ENCODE assay signal across 21 mouse cellular contexts in the genomic region with DNA sequence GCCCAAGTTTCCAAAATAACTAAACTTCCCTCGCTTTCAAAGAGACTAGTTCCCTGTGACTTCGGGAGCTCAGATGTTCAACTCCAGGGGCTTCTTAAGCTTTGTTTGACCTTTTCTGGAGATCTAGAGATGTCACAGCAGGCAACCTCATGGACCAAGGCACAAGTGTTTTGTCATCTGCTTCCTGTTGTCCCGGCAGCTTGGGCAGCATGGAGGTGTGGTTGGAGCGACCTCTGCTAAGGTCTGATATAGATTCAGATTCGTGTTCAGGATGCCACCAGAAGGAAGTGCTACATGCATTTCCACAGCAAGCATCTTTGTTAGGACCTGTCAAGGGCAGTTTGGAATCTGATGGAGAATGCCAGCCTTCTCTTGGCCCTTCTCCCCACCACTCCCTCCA.
DNase-seq lines count a peak whose midpoint lies in the region; ATAC-seq and TF ChIP-seq lines count a peak whose summit lies in the region.
"Had no signal": no experiment of that assay in that cellular context is flagged by ENCODE, and none has a peak within 500 bp of the region (broad histone marks: within the 10 kb centered on the region; RNA-seq: fewer than 3 reads in every experiment).

No protein-coding gene starts in this region.

- DNase-seq in heart, adult 2 months: no peak
- no peak for DNase-seq in kidney, adult 8-10 months
- peak; percentile 57 for DNase-seq in midbrain, embryonic 11.5 days (ENCODE audit: low spot score, missing footprints)
- DNase-seq in midbrain, embryonic 14.5 days: no peak
- DNase-seq in right cerebral cortex, adult 2 months (ENCODE audit: low spot score in 2 of 2): no peak
- DNase-seq: adrenal gland, postnatal 14 days; cerebellum, adult 18-20 months; cerebellum, adult 9-11 months; cerebellum, postnatal 36 days; gastrocnemius, postnatal 36 days; heart, postnatal 4 days had no signal

- H3K27me3 ChIP-seq in heart, embryonic 13.5 days (replicated peaks): peaks cover 16% of the 10 kb centered on the region; the same call in 1 of the 2 replicates
- H3K27me3 ChIP-seq in heart, adult 2 months (ENCODE audit: control insufficient read depth, insufficient read depth, low read length): no peaks in the 10 kb centered on the region; the same call in 1 of the 2 replicates
- no peaks in the 10 kb centered on the region for H3K27me3 ChIP-seq in kidney, embryonic 15.5 days
- no peaks in the 10 kb centered on the region for H3K27me3 ChIP-seq in midbrain, embryonic 11.5 days (ENCODE audit: control insufficient read depth, insufficient read depth, low read length)
- H3K27me3 ChIP-seq in midbrain, embryonic 14.5 days (ENCODE audit: control insufficient read depth, insufficient read depth, low read length): no peaks in the 10 kb centered on the region
- H3K27me3 ChIP-seq: CH12.LX; forebrain, embryonic 15.5 days; hindbrain, embryonic 13.5 days; Patski had no signal

- 55% methylated on average over 5 of the region's 5 CpGs for WGBS in heart, embryonic 13.5 days
- WGBS in heart, adult 2 months: 35% methylated on average over 5 of the region's 5 CpGs
- 55% methylated on average over 5 of the region's 5 CpGs for WGBS in kidney, embryonic 15.5 days
- WGBS in midbrain, embryonic 11.5 days: 60% methylated on average over 5 of the region's 5 CpGs
- WGBS in midbrain, embryonic 14.5 days: 78% methylated on average over 5 of the region's 5 CpGs

- no peaks in the 10 kb centered on the region for H3K36me3 ChIP-seq in heart, embryonic 13.5 days
- no peaks in the 10 kb centered on the region for H3K36me3 ChIP-seq in heart, adult 2 months (ENCODE audit: control insufficient read depth, insufficient read depth, low read length)
- no peaks in the 10 kb centered on the region for H3K36me3 ChIP-seq in kidney, embryonic 15.5 days
- H3K36me3 ChIP-seq in midbrain, embryonic 11.5 days (ENCODE audit: control insufficient read depth, insufficient read depth, low read length): no peaks in the 10 kb centered on the region
- no peaks in the 10 kb centered on the region for H3K36me3 ChIP-seq in midbrain, embryonic 14.5 days (ENCODE audit: control insufficient read depth, insufficient read depth, low read length)
- H3K36me3 ChIP-seq: embryonic facial prominence, embryonic 10.5 days; forebrain, embryonic 15.5 days; hindbrain, embryonic 13.5 days had no signal

- H3K4me3 ChIP-seq in heart, embryonic 13.5 days: no peak overlapping the region
- H3K4me3 ChIP-seq in heart, adult 2 months: no peak overlapping the region
- no peak overlapping the region for H3K4me3 ChIP-seq in kidney, embryonic 15.5 days (replicated peaks)
- H3K4me3 ChIP-seq in midbrain, embryonic 11.5 days (ENCODE audit: low read depth, low read length): no peak overlapping the region
- H3K4me3 ChIP-seq in midbrain, embryonic 14.5 days (replicated peaks; ENCODE audit: low read depth, low read length): no peak overlapping the region
- H3K4me3 ChIP-seq: embryonic facial prominence, embryonic 10.5 days; forebrain, embryonic 15.5 days; hindbrain, embryonic 13.5 days had no signal

- no peak overlapping the region for H3K9ac ChIP-seq in heart, embryonic 13.5 days
- H3K9ac ChIP-seq in heart, adult 2 months (ENCODE audit: low read depth, low read length): no peak overlapping the region
- no peak overlapping the region for H3K9ac ChIP-seq in kidney, embryonic 15.5 days
- no peak overlapping the region for H3K9ac ChIP-seq in midbrain, embryonic 11.5 days (ENCODE audit: low read length)
- H3K9ac ChIP-seq in midbrain, embryonic 14.5 days (replicated peaks; ENCODE audit: low read length): no peak overlapping the region
- H3K9ac ChIP-seq: forebrain, embryonic 15.5 days; hindbrain, embryonic 13.5 days had no signal

- H3K4me2 ChIP-seq in heart, embryonic 13.5 days: peak overlapping the region; percentile 12; the same call in 1 of the 2 replicates
- peak overlapping the region; percentile 36 for H3K4me2 ChIP-seq in kidney, embryonic 15.5 days
- H3K4me2 ChIP-seq in midbrain, embryonic 11.5 days: no peak overlapping the region
- H3K4me2 ChIP-seq in midbrain, embryonic 14.5 days (ENCODE audit: low read length): no peak overlapping the region
- H3K4me2 ChIP-seq: forebrain, embryonic 15.5 days; hindbrain, embryonic 13.5 days had no signal

- H3K9me3 ChIP-seq in heart, embryonic 13.5 days: no peaks in the 10 kb centered on the region
- H3K9me3 ChIP-seq in kidney, embryonic 15.5 days (replicated peaks): no peaks in the 10 kb centered on the region
- H3K9me3 ChIP-seq in midbrain, embryonic 11.5 days (ENCODE audit: control insufficient read depth, low read length): no peaks in the 10 kb centered on the region
- no peaks in the 10 kb centered on the region for H3K9me3 ChIP-seq in midbrain, embryonic 14.5 days (ENCODE audit: control insufficient read depth, low read length)
- H3K9me3 ChIP-seq: embryonic facial prominence, embryonic 10.5 days; forebrain, embryonic 15.5 days; hindbrain, embryonic 13.5 days had no signal

- no peaks in the 10 kb centered on the region for H3K79me2 ChIP-seq in heart, adult 2 months (replicated peaks; ENCODE audit: control insufficient read depth, insufficient read depth, low read length)

- TF ChIP-seq EP300 in heart, adult 2 months (IDR thresholded peaks at IDR 0.05; ENCODE audit: insufficient read depth, low read depth, low read length): no peak

- TF ChIP-seq CTCF in heart, adult 2 months (IDR thresholded peaks at IDR 0.05): no peak

- ATAC-seq in heart, embryonic 13.5 days (ENCODE audit: extremely low read depth, insufficient number of reproducible peaks, low FRiP score, low TSS enrichment): no peak
- ATAC-seq in kidney, embryonic 15.5 days (replicated peaks; ENCODE audit: low FRiP score): no peak
- no peak for ATAC-seq in midbrain, embryonic 11.5 days (ENCODE audit: low FRiP score)
- no peak for ATAC-seq in midbrain, embryonic 14.5 days (ENCODE audit: low FRiP score, low TSS enrichment)
- peak; percentile 41 for ATAC-seq in megakaryocyte progenitor cell, adult 5-6 weeks (replicated peaks; ENCODE audit: poor library complexity)
- ATAC-seq: activated CD4-positive, CD25-positive, alpha-beta regulatory T cell, adult 4 months; forebrain, embryonic 15.5 days; hindbrain, postnatal 0 days; Patski had no signal

- H3K4me1 ChIP-seq in heart, embryonic 13.5 days: peaks cover 19% of the 10 kb centered on the region
- peaks cover 3% of the 10 kb centered on the region; the same call in 1 of the 2 replicates for H3K4me1 ChIP-seq in heart, adult 2 months (ENCODE audit: control insufficient read depth, insufficient read depth, low read length)
- peaks cover 25% of the 10 kb centered on the region for H3K4me1 ChIP-seq in kidney, embryonic 15.5 days
- no peaks in the 10 kb centered on the region for H3K4me1 ChIP-seq in midbrain, embryonic 11.5 days (ENCODE audit: control insufficient read depth, insufficient read depth, low read length)
- no peaks in the 10 kb centered on the region for H3K4me1 ChIP-seq in midbrain, embryonic 14.5 days (ENCODE audit: control insufficient read depth, insufficient read depth, low read length)
- H3K4me1 ChIP-seq: forebrain, embryonic 15.5 days had no signal

- TF ChIP-seq POLR2A in heart, adult 2 months (IDR thresholded peaks at IDR 0.05; ENCODE audit: insufficient read depth, low read depth, low read length): no peak

- H3K27ac ChIP-seq in heart, embryonic 13.5 days (replicated peaks): no peak overlapping the region
- no peak overlapping the region for H3K27ac ChIP-seq in heart, adult 2 months
- H3K27ac ChIP-seq in kidney, embryonic 15.5 days: no peak overlapping the region
- no peak overlapping the region for H3K27ac ChIP-seq in midbrain, embryonic 11.5 days (ENCODE audit: low read depth, low read length)
- no peak overlapping the region for H3K27ac ChIP-seq in midbrain, embryonic 14.5 days (replicated peaks; ENCODE audit: low read depth, low read length)
- H3K27ac ChIP-seq: embryonic facial prominence, embryonic 10.5 days; forebrain, embryonic 15.5 days; hindbrain, embryonic 13.5 days; hindbrain, postnatal 0 days had no signal

- intact Hi-C loops in heart, adult 2 months (cut with DNase I): no loop called here

Comparison
In these comparisons a context has a peak if more than half of its experiments do, and no peak if none do; other contexts are left out.
1. H3K4me2 ChIP-seq: peak in heart, embryonic 13.5 days (single experiment) and kidney, embryonic 15.5 days (single experiment); none in midbrain, embryonic 11.5 days (single experiment) and midbrain, embryonic 14.5 days (single experiment).